Mouse (Mus musculus): ENCODE results near the gene Atr. TPM values are rescaled to one million over a fixed set of nuclear protein-coding genes. Genes with fewer than 3 reads are reported as not detected.
"Not testable (repeated sequence)": the region's sequence is repeated elsewhere in the genome, so short reads cannot be mapped to it uniquely, and the experiment has no call there.

Gene Atr
- polyA plus RNA-seq, 1 experiment = 12.0 TPM

- no peak for TF ChIP-seq CTCF (IDR thresholded peaks at IDR 0.05; ENCODE audit: borderline replicate concordance, extremely low read depth, insufficient read depth, insufficient read length)
- DNase-seq (ENCODE audit: low read depth) = no peak
Measured at GRCm38 (mm10) chr9:95953658-95954057, 96.3 kb downstream of the Atr start.

- peak; percentile 22; the same call in 1 of the 2 replicates for TF ChIP-seq CTCF (IDR thresholded peaks at IDR 0.05; ENCODE audit: borderline replicate concordance, extremely low read depth, insufficient read depth, insufficient read length)
- TF ChIP-seq POLR2A (IDR thresholded peaks at IDR 0.05; ENCODE audit: borderline replicate concordance, extremely low read depth, insufficient read depth, insufficient read length, poor library complexity, severe bottlenecking) = no peak
- DNase-seq (ENCODE audit: low read depth) = no peak
Measured at GRCm38 (mm10) chr9:95954226-95954584, 96.8 kb downstream of the Atr start.

- DNase-seq (ENCODE audit: low read depth) = peak; percentile 98
- TF ChIP-seq CTCF (IDR thresholded peaks at IDR 0.05; ENCODE audit: borderline replicate concordance, extremely low read depth, insufficient read depth, insufficient read length) = no peak
- TF ChIP-seq POLR2A (IDR thresholded peaks at IDR 0.05; ENCODE audit: borderline replicate concordance, extremely low read depth, insufficient read depth, insufficient read length, poor library complexity, severe bottlenecking) = peak; percentile 44; the same call in 1 of the 2 replicates
Measured at GRCm38 (mm10) chr9:95954585-95955461, 97.4 kb downstream of the Atr start, which contains the start of gene Xrn1. Gene Xrn1 (plus strand): TSS chr9:95954760.

GRCm38 (mm10) chr9:95957611-95958010, 100.2 kb downstream of the Atr start:
- no peak for DNase-seq (ENCODE audit: low read depth)
- TF ChIP-seq POLR2A (IDR thresholded peaks at IDR 0.05; ENCODE audit: borderline replicate concordance, extremely low read depth, insufficient read depth, insufficient read length, poor library complexity, severe bottlenecking) = no peak

- DNase-seq (ENCODE audit: low read depth) = no peak
- TF ChIP-seq CTCF (IDR thresholded peaks at IDR 0.05; ENCODE audit: borderline replicate concordance, extremely low read depth, insufficient read depth, insufficient read length) = no peak
- TF ChIP-seq POLR2A (IDR thresholded peaks at IDR 0.05; ENCODE audit: borderline replicate concordance, extremely low read depth, insufficient read depth, insufficient read length, poor library complexity, severe bottlenecking) = no peak
Measured at GRCm38 (mm10) chr9:95958041-95958730, 100.8 kb downstream of the Atr start.

GRCm38 (mm10) chr9:95958731-95959105, 101.3 kb downstream of the Atr start:
- not testable (repeated sequence) for DNase-seq (ENCODE audit: low read depth)

- TF ChIP-seq CTCF (IDR thresholded peaks at IDR 0.05; ENCODE audit: borderline replicate concordance, extremely low read depth, insufficient read depth, insufficient read length) = no peak
- no peak for DNase-seq (ENCODE audit: low read depth)
Measured at GRCm38 (mm10) chr9:95959246-95959645, 101.8 kb downstream of the Atr start.

GRCm38 (mm10) chr9:95959732-95960428, 102.5 kb downstream of the Atr start:
- TF ChIP-seq POLR2A (IDR thresholded peaks at IDR 0.05; ENCODE audit: borderline replicate concordance, extremely low read depth, insufficient read depth, insufficient read length, poor library complexity, severe bottlenecking) = no peak
- no peak for TF ChIP-seq CTCF (IDR thresholded peaks at IDR 0.05; ENCODE audit: borderline replicate concordance, extremely low read depth, insufficient read depth, insufficient read length)
- no peak for DNase-seq (ENCODE audit: low read depth)

- TF ChIP-seq CTCF (IDR thresholded peaks at IDR 0.05; ENCODE audit: borderline replicate concordance, extremely low read depth, insufficient read depth, insufficient read length) (no peak), POLR2A (IDR thresholded peaks at IDR 0.05; ENCODE audit: borderline replicate concordance, extremely low read depth, insufficient read depth, insufficient read length, poor library complexity, severe bottlenecking) (no peak)
- DNase-seq (ENCODE audit: low read depth) = no peak
Measured at GRCm38 (mm10) chr9:95961058-95961457, 103.7 kb downstream of the Atr start.

- TF ChIP-seq CTCF (IDR thresholded peaks at IDR 0.05; ENCODE audit: borderline replicate concordance, extremely low read depth, insufficient read depth, insufficient read length) = no peak
- no peak for TF ChIP-seq POLR2A (IDR thresholded peaks at IDR 0.05; ENCODE audit: borderline replicate concordance, extremely low read depth, insufficient read depth, insufficient read length, poor library complexity, severe bottlenecking)
- no peak for DNase-seq (ENCODE audit: low read depth)
Measured at GRCm38 (mm10) chr9:95964037-95964436, 106.6 kb downstream of the Atr start.

GRCm38 (mm10) chr9:95978279-95978678, 120.9 kb downstream of the Atr start:
- no peak for TF ChIP-seq POLR2A (IDR thresholded peaks at IDR 0.05; ENCODE audit: borderline replicate concordance, extremely low read depth, insufficient read depth, insufficient read length, poor library complexity, severe bottlenecking)
- no peak for TF ChIP-seq CTCF (IDR thresholded peaks at IDR 0.05; ENCODE audit: borderline replicate concordance, extremely low read depth, insufficient read depth, insufficient read length)
- DNase-seq (ENCODE audit: low read depth) = no peak

GRCm38 (mm10) chr9:95979896-95980295, 122.5 kb downstream of the Atr start:
- DNase-seq (ENCODE audit: low read depth) = no peak
- TF ChIP-seq POLR2A (IDR thresholded peaks at IDR 0.05; ENCODE audit: borderline replicate concordance, extremely low read depth, insufficient read depth, insufficient read length, poor library complexity, severe bottlenecking) (no peak), CTCF (IDR thresholded peaks at IDR 0.05; ENCODE audit: borderline replicate concordance, extremely low read depth, insufficient read depth, insufficient read length) (no peak)
